Mouse (Mus musculus) lung, embryonic 15.5 days (tissue): ENCODE measurements around the gene Gm21988. TPM values are rescaled to one million over a fixed set of nuclear protein-coding genes. Genes with fewer than 3 reads are reported as not detected.

ENCODE experiments used
- ATAC-seq: fragments of 200-750 bp; cut with Nextera tagmentation; 2 replicates; pipeline ENCODE4 v1.8.0; 2017; ENCODE audit warnings: moderate number of reproducible peaks, borderline replicate concordance; ENCODE audit not compliant: low FRiP score, low TSS enrichment; ENCODE audit errors: extremely low read depth
- H3K27ac ChIP-seq: fragments of 300-500 bp; sonication (generic); 2 replicates; pipeline ENCODE4 v1.5.1; 2015; ENCODE audit warnings: moderate library complexity, mild to moderate bottlenecking, inconsistent platforms
- H3K27me3 ChIP-seq: fragments of 300-500 bp; sonication (generic); 2 replicates; pipeline ENCODE4 v1.6.1; 2015; ENCODE audit warnings: inconsistent platforms
- H3K36me3 ChIP-seq: fragments of 300-500 bp; sonication (generic); 2 replicates; pipeline ENCODE4 v1.6.1; 2015; ENCODE audit warnings: inconsistent platforms
- H3K4me1 ChIP-seq: fragments of 300-500 bp; sonication (generic); 2 replicates; pipeline ENCODE4 v1.6.1; 2015; ENCODE audit warnings: inconsistent platforms
- H3K4me2 ChIP-seq: fragments of 300-500 bp; sonication (generic); 2 replicates; pipeline ENCODE4 v1.6.1; 2015; ENCODE audit warnings: inconsistent platforms, mild to moderate bottlenecking, moderate library complexity
- H3K4me3 ChIP-seq: fragments of 300-500 bp; sonication (generic); 2 replicates; pipeline ENCODE4 v1.5.1; 2015; ENCODE audit warnings: mild to moderate bottlenecking, inconsistent platforms
- H3K9ac ChIP-seq: fragments of 300-500 bp; sonication (generic); 2 replicates; pipeline ENCODE4 v1.6.1; 2015; ENCODE audit warnings: inconsistent platforms
- H3K9me3 ChIP-seq: fragments of 300-500 bp; sonication (generic); 2 replicates; pipeline ENCODE4 v1.6.1; 2016; ENCODE audit warnings: inconsistent platforms
- WGBS: fragments of 180-500 bp; shearing (Covaris S2); methylation state at CpG from one replicate; pipeline ENCODE4 v1.1.7; 2015; 5-methylcytosine and 5-hydroxymethylcytosine counted together
- polyA plus RNA-seq: library from polyadenylated mRNA; unstranded; fragments of >200 nt; fragmentation: Nextera tagmentation; extraction: Ambion mirVana; gene quantifications from 2 replicates; pipeline ENCODE4 v1.2.1, GENCODE M21; 2015

Gene Gm21988
- polyA plus RNA-seq: 10.8 and 11.0 TPM in 2 replicates

DNA sequence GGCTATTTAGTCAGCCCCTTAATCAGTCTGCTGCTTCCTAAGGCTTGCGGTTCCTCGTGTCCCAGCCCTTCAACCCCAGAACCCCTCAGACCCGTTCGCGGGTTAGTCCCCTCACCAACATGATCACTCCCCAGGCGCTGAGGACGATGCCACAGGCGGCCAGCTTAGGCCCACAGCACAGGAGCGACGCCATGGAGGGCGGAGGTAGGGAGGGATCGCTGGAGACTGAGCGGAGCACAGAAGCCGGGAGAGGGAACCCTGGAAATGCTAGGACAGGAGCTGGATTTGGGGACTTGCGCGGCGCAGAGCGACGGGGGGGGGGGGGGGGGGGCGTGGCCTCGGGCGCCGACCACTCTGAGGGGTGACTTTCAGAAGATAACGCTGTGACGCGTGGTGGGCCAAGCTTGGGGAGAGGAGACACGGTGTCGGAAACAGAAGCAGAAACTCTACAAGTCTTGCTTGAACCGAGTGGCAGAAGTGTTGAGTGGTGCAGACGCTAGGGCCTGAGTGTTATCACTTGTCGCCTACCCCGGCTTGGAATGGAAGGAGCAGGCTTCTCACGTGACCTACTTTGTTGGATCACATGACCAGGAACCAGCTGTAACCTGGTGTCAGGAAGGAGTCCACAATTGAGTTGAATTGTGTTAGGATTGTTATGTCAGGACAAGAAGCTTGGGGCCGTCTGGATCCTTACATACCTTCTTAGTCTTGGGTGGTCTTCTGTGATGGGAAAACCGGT lies at the start of gene Gm21988, which contains the start of gene Rnasek:
Gene Gm21988 (minus strand): TSS at position 290 of the 739 bp plus-strand sequence.
Gene Rnasek (minus strand): TSS at position 302 of the 739 bp plus-strand sequence.
- WGBS: under 1% methylated on average over 29 of the region's 35 CpGs

DNA sequence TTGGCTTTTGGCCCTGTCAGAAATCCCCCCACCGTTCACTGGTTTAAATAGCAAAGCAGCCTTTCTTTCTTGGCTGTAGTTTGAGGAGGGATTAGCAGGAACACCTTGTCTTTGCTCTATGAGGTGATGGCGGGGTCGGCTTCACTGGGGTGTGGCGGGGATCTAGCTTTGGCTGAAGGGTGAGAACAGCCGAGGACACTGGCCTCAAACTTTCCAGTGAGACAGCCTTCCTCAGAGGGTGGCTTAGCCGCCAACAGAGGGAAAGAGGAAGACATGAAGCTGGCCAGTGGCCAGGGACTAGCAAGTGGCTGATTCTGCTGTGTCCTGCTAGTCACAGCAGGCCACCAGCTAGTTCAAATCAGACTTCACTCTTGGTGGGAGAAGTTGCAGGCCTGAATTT lies 49.6 kb upstream of the Gm21988 start:
- Histone ChIP-seq H3K27me3 (no peaks in the 10 kb centered on the region), H3K27ac (no peak overlapping the region), H3K36me3 (no peaks in the 10 kb centered on the region), H3K9ac (no peak overlapping the region), H3K4me2 (no peak overlapping the region), H3K4me1 (peaks cover 5% of the 10 kb centered on the region), H3K9me3 (no peaks in the 10 kb centered on the region), H3K4me3 (no peak overlapping the region)
- no peak for ATAC-seq
- 31% methylated on average over 6 of the region's 6 CpGs for WGBS

More for the DNA sequence above, at the start of gene Gm21988, which contains the start of gene Rnasek:
- Histone ChIP-seq H3K27ac (peak within 1 kb of the TSS; percentile 94), H3K27me3 (no peaks in the 10 kb centered on the region; the same call in 1 of the 2 replicates), H3K4me2 (peak within 1 kb of the TSS; percentile 84), H3K36me3 (peaks cover 11% of the 10 kb centered on the region), H3K4me1 (peaks cover 34% of the 10 kb centered on the region), H3K9ac (peak within 1 kb of the TSS; percentile 88), H3K4me3 (peak within 1 kb of the TSS; percentile 90), H3K9me3 (no peaks in the 10 kb centered on the region)
- peak; percentile 10; the same call in 1 of the 2 replicates for ATAC-seq

DNA sequence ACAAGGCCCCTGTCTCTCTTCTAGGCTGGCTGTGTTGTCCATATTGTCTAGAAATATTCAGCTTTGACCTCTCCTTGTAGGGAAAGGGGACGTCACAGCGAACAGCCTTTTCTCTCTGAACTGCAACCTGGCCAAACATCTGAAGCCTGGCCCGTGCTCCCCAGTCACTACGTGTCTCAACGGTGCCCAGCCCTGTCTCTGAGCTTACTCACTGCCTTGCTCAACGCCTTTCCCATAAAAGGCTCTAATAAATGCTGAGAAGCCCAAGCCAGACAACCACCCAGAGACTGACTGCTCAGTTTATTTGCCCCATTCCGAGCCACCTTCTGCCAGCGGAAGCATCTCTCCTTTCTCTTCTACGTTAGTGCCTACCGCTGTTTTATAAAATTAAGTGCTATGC lies 48.5 kb upstream of the Gm21988 start:
- Histone ChIP-seq H3K36me3 (no peaks in the 10 kb centered on the region), H3K4me1 (peaks cover 8% of the 10 kb centered on the region), H3K27me3 (no peaks in the 10 kb centered on the region), H3K27ac (no peak overlapping the region), H3K9me3 (no peaks in the 10 kb centered on the region), H3K9ac (no peak overlapping the region), H3K4me3 (no peak overlapping the region), H3K4me2 (no peak overlapping the region)
- WGBS: 75% methylated on average over 10 of the region's 10 CpGs
- ATAC-seq: no peak

DNA sequence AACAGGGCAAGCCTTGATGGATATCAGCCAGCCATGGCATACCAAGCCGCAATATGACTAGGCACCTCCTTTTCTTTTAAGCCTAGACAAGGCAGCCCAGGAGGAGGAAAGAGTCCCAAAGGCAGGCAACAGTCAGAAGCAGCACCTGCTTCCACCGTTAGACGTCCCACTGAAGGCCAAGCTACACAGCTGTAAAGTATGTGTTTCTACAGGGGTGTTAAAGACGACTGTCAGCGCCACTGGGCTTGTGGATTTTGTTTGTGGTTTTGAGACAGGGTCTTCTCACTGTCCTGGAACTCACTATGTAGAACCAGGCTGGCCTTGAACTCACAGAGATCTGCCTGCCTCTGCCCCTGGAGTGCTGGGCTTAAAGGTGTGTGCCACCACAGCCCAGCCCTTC lies 46.1 kb upstream of the Gm21988 start:
- Histone ChIP-seq H3K27me3 (no peaks in the 10 kb centered on the region), H3K27ac (no peak overlapping the region), H3K4me3 (no peak overlapping the region), H3K36me3 (no peaks in the 10 kb centered on the region), H3K9me3 (no peaks in the 10 kb centered on the region), H3K4me1 (peaks cover 8% of the 10 kb centered on the region), H3K9ac (no peak overlapping the region), H3K4me2 (no peak overlapping the region)
- WGBS: 59% methylated on average over 5 of the region's 5 CpGs
- ATAC-seq: no peak

DNA sequence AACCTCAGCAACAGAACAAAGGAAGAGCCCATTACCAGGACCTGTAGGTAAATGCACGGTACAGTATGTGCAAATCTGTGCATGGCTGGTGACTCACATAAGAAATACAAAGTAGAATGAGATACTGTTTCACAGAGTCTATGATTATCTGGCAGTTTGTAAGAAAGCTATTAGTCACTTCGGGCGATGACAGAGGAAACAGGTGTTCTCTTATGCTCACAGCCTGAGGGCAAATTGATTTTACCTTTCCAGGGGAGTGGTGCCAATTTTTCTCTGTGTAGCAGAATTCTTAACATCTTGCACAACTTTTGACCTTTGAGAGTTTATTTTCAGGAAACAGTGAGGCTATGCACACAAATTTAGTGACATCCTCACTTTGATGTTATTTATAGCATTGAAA lies 45.1 kb upstream of the Gm21988 start:
- WGBS: 58% methylated on average over 3 of the region's 3 CpGs
- Histone ChIP-seq H3K4me3 (no peak overlapping the region), H3K9me3 (no peaks in the 10 kb centered on the region), H3K4me1 (peaks cover 8% of the 10 kb centered on the region), H3K4me2 (no peak overlapping the region), H3K27ac (no peak overlapping the region), H3K9ac (no peak overlapping the region), H3K27me3 (no peaks in the 10 kb centered on the region), H3K36me3 (no peaks in the 10 kb centered on the region)
- ATAC-seq: no peak

DNA sequence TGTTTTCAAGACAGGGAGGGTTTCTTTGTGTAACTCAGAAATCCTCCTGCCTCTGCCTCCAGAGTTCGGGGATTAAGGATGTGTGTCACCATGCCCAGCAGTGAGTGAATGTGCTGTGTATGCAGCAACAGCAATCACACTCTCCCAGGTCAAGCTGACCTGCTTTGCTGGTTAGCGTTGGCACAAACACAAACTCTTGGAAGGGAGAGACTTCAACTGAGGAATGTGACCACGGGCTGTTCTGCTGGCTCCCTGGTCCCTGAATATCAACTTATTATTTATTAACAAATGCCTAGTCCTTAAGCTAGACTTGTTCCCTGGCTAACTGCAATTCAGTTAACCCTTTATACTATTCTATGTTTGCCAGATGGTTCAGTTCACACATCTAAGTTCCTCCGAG lies 44.0 kb upstream of the Gm21988 start:
- no peak overlapping the region for H3K4me2 ChIP-seq
- H3K9me3 ChIP-seq: no peaks in the 10 kb centered on the region
- peaks cover 3% of the 10 kb centered on the region for H3K4me1 ChIP-seq
- no peaks in the 10 kb centered on the region for H3K36me3 ChIP-seq
- H3K4me3 ChIP-seq: no peak overlapping the region
- H3K9ac ChIP-seq: no peak overlapping the region
- H3K27ac ChIP-seq: no peak overlapping the region
- no peak for ATAC-seq
- H3K27me3 ChIP-seq: no peaks in the 10 kb centered on the region
- WGBS: 57% methylated on average over 4 of the region's 4 CpGs

DNA sequence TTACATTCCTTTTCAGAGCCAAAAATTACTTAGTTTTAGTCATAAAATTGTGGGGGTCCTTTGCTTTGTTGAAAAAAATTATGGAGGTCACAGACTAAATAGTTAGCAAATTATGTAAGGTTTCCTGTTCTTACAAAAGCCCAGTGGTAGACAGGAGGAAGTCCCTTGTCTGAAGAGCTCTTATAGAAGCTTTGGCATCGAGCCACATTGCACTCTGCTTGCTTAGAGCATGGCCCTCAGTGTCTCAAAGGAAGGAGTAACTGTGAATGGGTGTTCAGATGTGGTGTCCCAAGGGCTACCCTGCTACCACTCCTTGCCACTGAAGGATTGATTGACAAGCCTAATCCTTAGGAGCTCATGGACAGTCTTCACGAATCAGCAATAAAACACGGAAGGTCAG lies 40.8 kb upstream of the Gm21988 start:
- no peaks in the 10 kb centered on the region for H3K27me3 ChIP-seq
- peak; percentile 62; the same call in 1 of the 2 replicates for ATAC-seq
- no peak overlapping the region for H3K4me3 ChIP-seq
- H3K36me3 ChIP-seq: no peaks in the 10 kb centered on the region
- peak overlapping the region; percentile 60 for H3K27ac ChIP-seq
- no peak overlapping the region for H3K9ac ChIP-seq
- no peak overlapping the region for H3K4me2 ChIP-seq
- peaks cover 3% of the 10 kb centered on the region for H3K4me1 ChIP-seq
- WGBS: 41% methylated on average over 3 of the region's 3 CpGs
- H3K9me3 ChIP-seq: no peaks in the 10 kb centered on the region

DNA sequence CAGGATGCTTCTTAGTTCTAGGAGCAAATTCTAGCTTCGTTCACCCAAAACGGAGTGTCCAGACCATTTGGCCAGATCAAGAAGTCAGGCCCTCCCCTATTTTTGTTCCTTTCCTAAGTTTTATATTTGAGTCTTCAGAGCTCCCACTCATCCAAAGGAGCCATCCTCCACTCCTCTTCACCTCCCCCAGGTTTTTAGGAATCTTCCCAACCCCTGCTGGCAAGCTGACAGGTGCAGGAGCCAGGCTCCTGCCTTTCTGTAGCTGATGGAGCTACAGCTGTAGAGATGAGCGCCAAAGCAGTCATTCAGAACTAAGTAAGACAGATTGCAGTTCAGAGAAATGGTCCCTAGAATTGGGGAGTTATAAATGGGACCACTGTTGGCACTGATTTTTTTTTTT lies 39.3 kb upstream of the Gm21988 start:
- H3K4me2 ChIP-seq: no peak overlapping the region
- H3K36me3 ChIP-seq: no peaks in the 10 kb centered on the region
- H3K9me3 ChIP-seq: no peaks in the 10 kb centered on the region
- no peak overlapping the region for H3K4me3 ChIP-seq
- no peaks in the 10 kb centered on the region for H3K27me3 ChIP-seq
- H3K27ac ChIP-seq: no peak overlapping the region
- ATAC-seq: no peak
- no peak overlapping the region for H3K9ac ChIP-seq
- H3K4me1 ChIP-seq: peaks cover 2% of the 10 kb centered on the region
- 88% methylated on average over 3 of the region's 3 CpGs for WGBS

DNA sequence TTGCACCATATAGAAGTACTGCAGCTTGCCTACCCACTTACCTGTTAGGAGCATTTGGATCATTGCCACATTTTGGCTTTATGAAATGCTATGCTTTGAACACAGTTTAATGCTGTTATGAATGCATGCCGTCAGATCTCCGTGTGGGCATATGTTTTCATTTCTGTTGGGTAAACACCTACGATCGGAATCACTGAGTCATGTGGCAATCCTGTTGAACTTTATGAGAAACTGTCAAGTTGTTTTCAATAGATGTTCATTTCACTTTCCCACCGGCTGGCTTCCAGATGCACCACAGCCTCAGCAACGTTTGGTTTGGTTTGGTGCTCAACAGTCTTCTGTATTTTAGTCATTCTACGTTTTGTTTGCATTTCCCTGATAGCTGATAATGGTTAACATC lies 32.0 kb upstream of the Gm21988 start:
- Histone ChIP-seq H3K9me3 (no peaks in the 10 kb centered on the region), H3K36me3 (no peaks in the 10 kb centered on the region), H3K27ac (no peak overlapping the region), H3K9ac (no peak overlapping the region), H3K4me2 (no peak overlapping the region), H3K27me3 (no peaks in the 10 kb centered on the region), H3K4me3 (no peak overlapping the region), H3K4me1 (no peaks in the 10 kb centered on the region)
- no peak for ATAC-seq
- 67% methylated on average over 7 of the region's 7 CpGs for WGBS

DNA sequence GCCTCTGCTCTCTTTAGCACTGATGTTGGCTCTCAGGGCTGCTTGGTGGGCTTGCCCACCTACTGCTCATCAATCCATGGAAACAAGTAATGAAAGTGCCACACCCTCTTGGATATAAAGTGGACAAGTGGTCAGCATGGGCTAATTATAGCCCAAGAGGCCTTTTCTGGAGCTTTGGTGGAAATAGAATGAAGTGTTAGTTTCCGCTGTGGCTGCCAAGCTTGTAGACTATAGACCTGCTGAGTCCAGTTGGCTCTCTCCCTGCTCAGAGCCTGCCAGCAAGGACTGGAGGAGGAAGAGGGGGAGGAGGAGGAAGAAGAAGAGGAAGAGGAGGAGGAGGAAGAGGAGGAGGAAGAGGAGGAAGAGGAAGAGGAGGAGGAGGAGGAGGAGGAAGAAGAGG lies 26.8 kb upstream of the Gm21988 start:
- WGBS: 76% methylated on average over 1 of the region's 1 CpGs
- no peak overlapping the region for H3K27ac ChIP-seq

DNA sequence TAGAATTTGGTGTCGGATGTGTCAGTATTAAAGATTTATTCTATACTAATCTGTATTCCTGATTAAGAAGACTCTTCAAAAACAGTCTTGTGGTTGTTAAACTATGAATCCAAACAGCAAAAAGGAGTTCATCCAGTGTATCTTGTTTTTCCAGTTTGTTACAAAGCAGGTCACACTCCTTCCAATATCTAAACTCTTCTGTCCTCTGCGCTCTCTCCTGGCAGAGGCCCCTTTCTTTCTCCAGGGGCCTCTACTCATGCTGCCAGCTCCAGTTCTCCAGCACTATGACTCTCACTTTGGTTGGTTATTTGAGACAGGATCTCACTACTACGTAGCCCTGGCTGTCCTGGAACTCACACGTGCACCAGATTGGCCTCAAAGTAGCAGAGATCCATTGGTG lies 26.2 kb upstream of the Gm21988 start:
- WGBS: 57% methylated on average over 4 of the region's 4 CpGs

More for the DNA sequence above, 26.8 kb upstream of the Gm21988 start:
- H3K36me3 ChIP-seq: no peaks in the 10 kb centered on the region
- no peak overlapping the region for H3K4me2 ChIP-seq
- peaks cover 3% of the 10 kb centered on the region; the same call in 1 of the 2 replicates for H3K4me1 ChIP-seq
- no peaks in the 10 kb centered on the region for H3K9me3 ChIP-seq
- no peak overlapping the region for H3K4me3 ChIP-seq
- H3K27me3 ChIP-seq: no peaks in the 10 kb centered on the region
- no peak for ATAC-seq
- H3K9ac ChIP-seq: no peak overlapping the region

DNA sequence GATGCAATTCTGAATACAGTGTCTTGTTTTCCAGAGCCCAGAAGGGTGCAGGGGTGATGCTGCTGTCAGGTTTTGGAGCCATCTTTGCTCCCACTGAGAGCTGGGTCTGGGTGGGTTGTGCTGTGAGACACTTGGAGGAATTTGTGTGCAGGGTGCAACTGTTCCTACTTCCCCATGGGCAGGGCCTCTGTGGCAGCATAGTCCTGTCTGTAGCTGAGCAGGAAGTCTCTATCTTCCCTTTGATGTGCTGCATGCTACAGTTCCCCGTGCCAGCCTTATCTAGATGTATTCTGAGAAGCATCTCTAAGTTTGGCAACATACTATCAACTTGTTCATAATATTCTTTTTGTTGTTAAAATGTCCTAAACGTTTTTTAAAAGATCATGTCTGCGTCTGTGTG lies 25.6 kb upstream of the Gm21988 start:
- no peak overlapping the region for H3K27ac ChIP-seq
- H3K9ac ChIP-seq: no peak overlapping the region
- H3K4me1 ChIP-seq: peaks cover 3% of the 10 kb centered on the region; the same call in 1 of the 2 replicates
- ATAC-seq: no peak
- no peaks in the 10 kb centered on the region for H3K9me3 ChIP-seq
- no peak overlapping the region for H3K4me2 ChIP-seq
- H3K36me3 ChIP-seq: no peaks in the 10 kb centered on the region
- no peak overlapping the region for H3K4me3 ChIP-seq
- no peaks in the 10 kb centered on the region for H3K27me3 ChIP-seq
- WGBS: 33% methylated on average over 3 of the region's 3 CpGs

More for the DNA sequence above, 26.2 kb upstream of the Gm21988 start:
- no peaks in the 10 kb centered on the region for H3K27me3 ChIP-seq
- no peak for ATAC-seq
- H3K27ac ChIP-seq: no peak overlapping the region
- no peaks in the 10 kb centered on the region for H3K9me3 ChIP-seq
- no peak overlapping the region for H3K4me2 ChIP-seq
- H3K4me3 ChIP-seq: no peak overlapping the region
- H3K36me3 ChIP-seq: no peaks in the 10 kb centered on the region
- peaks cover 3% of the 10 kb centered on the region; the same call in 1 of the 2 replicates for H3K4me1 ChIP-seq
- H3K9ac ChIP-seq: no peak overlapping the region
